Comparison of ENCODE assay signal across 33 mouse cellular contexts in genomic region chr2:29410884-29411283, GRCm38 (mm10).
"Had no signal": no experiment of that assay in that cellular context is flagged by ENCODE, and none has a peak within 500 bp of the region (broad histone marks: within the 10 kb centered on the region; RNA-seq: fewer than 3 reads in every experiment).

No protein-coding gene starts in this region.

- H3K9me3 ChIP-seq: heart, embryonic 12.5 days; heart, embryonic 13.5 days; heart, embryonic 15.5 days; hindbrain, embryonic 10.5 days; hindbrain, embryonic 12.5 days; hindbrain, embryonic 15.5 days; intestine, embryonic 15.5 days; kidney, embryonic 15.5 days had no signal

- DNase-seq: heart, postnatal 10 days; heart, postnatal 14 days; heart, postnatal 36 days; heart, postnatal 4 days; kidney, adult 11 months; kidney, adult 18-20 months; kidney, adult 2 months; kidney, adult 8-10 months; kidney, adult 9 months; kidney, postnatal 10 days; kidney, postnatal 14 days; kidney, postnatal 25 days; kidney, postnatal 36 days; kidney, postnatal 4 days; layer of hippocampus, adult 9-11 months; layer of hippocampus, postnatal 36 days had no signal

- H3K4me3 ChIP-seq: heart, embryonic 12.5 days; heart, embryonic 13.5 days; heart, embryonic 15.5 days; hindbrain, embryonic 10.5 days; hindbrain, embryonic 12.5 days; hindbrain, embryonic 15.5 days; intestine, embryonic 15.5 days; kidney, embryonic 15.5 days; layer of hippocampus, adult 2 months; left cerebral cortex, adult 2 months had no signal

- ATAC-seq: hindbrain, embryonic 16.5 days; inflammation-experienced regulatory T-cells, adult 6 months; intestine, embryonic 15.5 days; intestine, embryonic 16.5 days; intestine, postnatal 0 days had no signal

- H3K4me2 ChIP-seq: heart, embryonic 11.5 days; heart, embryonic 12.5 days; heart, embryonic 13.5 days; heart, embryonic 15.5 days; hindbrain, embryonic 12.5 days; hindbrain, embryonic 14.5 days; hindbrain, embryonic 15.5 days; intestine, embryonic 15.5 days; kidney, embryonic 15.5 days had no signal

- H3K9ac ChIP-seq: heart, embryonic 12.5 days; heart, embryonic 13.5 days; heart, embryonic 15.5 days; hindbrain, embryonic 12.5 days; hindbrain, embryonic 14.5 days; hindbrain, embryonic 15.5 days; intestine, embryonic 15.5 days; kidney, embryonic 15.5 days had no signal

- H3K27me3 ChIP-seq: heart, embryonic 12.5 days; heart, embryonic 13.5 days; heart, embryonic 15.5 days; hindbrain, embryonic 12.5 days; hindbrain, embryonic 15.5 days; intestine, embryonic 15.5 days; kidney, embryonic 15.5 days had no signal

- H3K36me3 ChIP-seq: heart, embryonic 12.5 days; heart, embryonic 13.5 days; heart, embryonic 15.5 days; hindbrain, embryonic 10.5 days; hindbrain, embryonic 12.5 days; hindbrain, embryonic 15.5 days; intestine, embryonic 15.5 days; kidney, embryonic 15.5 days had no signal

- H3K27ac ChIP-seq: heart, embryonic 13.5 days; heart, embryonic 15.5 days; hindbrain, embryonic 10.5 days; hindbrain, embryonic 12.5 days; hindbrain, embryonic 14.5 days; hindbrain, embryonic 15.5 days; intestine, embryonic 15.5 days; kidney, embryonic 15.5 days; kidney, postnatal 0 days; layer of hippocampus, adult 2 months; left cerebral cortex, adult 2 months had no signal
